Mouse (Mus musculus): ENCODE results near the gene Bicdl1. TPM values are rescaled to one million over a fixed set of nuclear protein-coding genes. Genes with fewer than 3 reads are reported as not detected.
A peak's percentile ranks its signal among the peaks of the same experiment; 100 is the strongest.
"Not testable (repeated sequence)": the region's sequence is repeated elsewhere in the genome, so short reads cannot be mapped to it uniquely, and the experiment has no call there.

Bicdl1 gene
- polyA plus RNA-seq, 1 experiment, result 143 TPM

GRCm38 (mm10) chr5:115752883-115753282, 21.5 kb upstream of the Bicdl1 start:
- peak overlapping the region; percentile 91 for H3K27ac ChIP-seq (ENCODE audit: control insufficient read depth, insufficient read depth, low read length)
- no peak for TF ChIP-seq CTCF (IDR thresholded peaks at IDR 0.05; ENCODE audit: borderline replicate concordance, control insufficient read depth, extremely low read depth, insufficient read depth, low read length, poor library complexity)
- no peak for TF ChIP-seq POLR2A (IDR thresholded peaks at IDR 0.05; ENCODE audit: control insufficient read depth, extremely low read depth, insufficient read depth, low read length, poor library complexity)
- no peak overlapping the region for H3K4me3 ChIP-seq (ENCODE audit: control insufficient read depth, insufficient read depth, low read length)
- H3K27me3 ChIP-seq (ENCODE audit: control insufficient read depth, insufficient read depth, low read length), result no peaks in the 10 kb centered on the region
- 19% methylated on average over 5 of the region's 5 CpGs for WGBS
- peaks cover 32% of the 10 kb centered on the region for H3K4me1 ChIP-seq (replicated peaks; ENCODE audit: control insufficient read depth, insufficient read depth, low read length)
- no peaks in the 10 kb centered on the region for H3K36me3 ChIP-seq (ENCODE audit: control insufficient read depth, insufficient read depth, low read length)
- no peak for DNase-seq

GRCm38 (mm10) chr5:115751916-115752315, 20.5 kb upstream of the Bicdl1 start:
- not testable (repeated sequence) for DNase-seq; H3K27me3 ChIP-seq (ENCODE audit: control insufficient read depth, insufficient read depth, low read length); H3K4me3 ChIP-seq (ENCODE audit: control insufficient read depth, insufficient read depth, low read length); H3K36me3 ChIP-seq (ENCODE audit: control insufficient read depth, insufficient read depth, low read length)
- WGBS, result 97% methylated on average over 9 of the region's 9 CpGs
- H3K27ac ChIP-seq (ENCODE audit: control insufficient read depth, insufficient read depth, low read length), result peak overlapping the region; percentile 91; the same call in 1 of the 2 replicates
- peaks cover 26% of the 10 kb centered on the region for H3K4me1 ChIP-seq (replicated peaks; ENCODE audit: control insufficient read depth, insufficient read depth, low read length)

DNA sequence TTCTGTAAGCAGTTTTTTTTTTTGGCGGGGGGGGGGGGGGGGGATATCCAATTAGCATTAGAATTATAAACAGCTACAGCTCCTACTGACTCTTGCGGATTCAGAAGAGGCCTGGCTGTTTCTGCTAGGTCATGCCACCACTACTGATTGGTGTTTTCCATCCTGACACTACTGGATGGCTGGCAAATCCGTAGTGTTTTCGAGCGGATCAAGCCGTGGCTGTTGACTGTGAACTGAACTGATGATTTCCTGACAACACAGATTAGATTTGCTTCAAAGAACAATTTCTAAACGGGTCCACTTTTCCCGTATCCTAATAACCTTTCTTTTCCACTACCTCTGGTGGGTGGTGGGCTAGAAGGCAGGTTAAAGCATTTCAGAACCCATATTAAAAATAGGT, 16.9 kb upstream of the Bicdl1 start:
- no peak for DNase-seq
- no peak for TF ChIP-seq CTCF (IDR thresholded peaks at IDR 0.05; ENCODE audit: borderline replicate concordance, control insufficient read depth, extremely low read depth, insufficient read depth, low read length, poor library complexity)
- TF ChIP-seq POLR2A (IDR thresholded peaks at IDR 0.05; ENCODE audit: control insufficient read depth, extremely low read depth, insufficient read depth, low read length, poor library complexity), result no peak
- no peaks in the 10 kb centered on the region for H3K27me3 ChIP-seq (ENCODE audit: control insufficient read depth, insufficient read depth, low read length)
- WGBS, result 90% methylated on average over 8 of the region's 8 CpGs
- H3K27ac ChIP-seq (ENCODE audit: control insufficient read depth, insufficient read depth, low read length), result no peak overlapping the region
- no peaks in the 10 kb centered on the region for H3K36me3 ChIP-seq (ENCODE audit: control insufficient read depth, insufficient read depth, low read length)
- H3K4me3 ChIP-seq (ENCODE audit: control insufficient read depth, insufficient read depth, low read length), result no peak overlapping the region
- peaks cover 7% of the 10 kb centered on the region for H3K4me1 ChIP-seq (replicated peaks; ENCODE audit: control insufficient read depth, insufficient read depth, low read length)

DNA sequence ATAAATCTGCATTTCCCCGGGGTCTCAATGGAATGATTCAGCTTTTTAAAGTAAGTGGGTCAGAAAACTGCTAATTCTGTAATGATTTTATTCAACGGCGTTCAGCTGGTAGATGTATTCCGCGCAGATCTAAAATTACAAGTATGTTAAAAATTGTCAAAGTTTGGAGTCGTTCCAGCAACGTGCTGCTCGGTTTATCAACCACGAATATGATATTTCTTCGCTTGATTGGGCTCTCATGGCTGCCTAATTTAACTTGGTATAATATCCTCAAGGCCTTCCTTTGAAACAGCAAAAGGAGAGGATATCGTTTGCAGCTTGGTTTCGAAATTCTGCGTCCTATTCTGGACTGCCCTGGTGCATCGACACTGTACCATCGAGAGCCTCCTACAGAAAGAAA, 13.9 kb upstream of the Bicdl1 start:
- Histone ChIP-seq H3K4me1 (replicated peaks; ENCODE audit: control insufficient read depth, insufficient read depth, low read length) (no peaks in the 10 kb centered on the region; the same call in 1 of the 2 replicates), H3K4me3 (ENCODE audit: control insufficient read depth, insufficient read depth, low read length) (no peak overlapping the region), H3K36me3 (ENCODE audit: control insufficient read depth, insufficient read depth, low read length) (no peaks in the 10 kb centered on the region), H3K27ac (ENCODE audit: control insufficient read depth, insufficient read depth, low read length) (no peak overlapping the region), H3K27me3 (ENCODE audit: control insufficient read depth, insufficient read depth, low read length) (no peaks in the 10 kb centered on the region)
- DNase-seq, result no peak
- TF ChIP-seq CTCF (IDR thresholded peaks at IDR 0.05; ENCODE audit: borderline replicate concordance, control insufficient read depth, extremely low read depth, insufficient read depth, low read length, poor library complexity), result no peak
- 61% methylated on average over 15 of the region's 15 CpGs for WGBS

DNA sequence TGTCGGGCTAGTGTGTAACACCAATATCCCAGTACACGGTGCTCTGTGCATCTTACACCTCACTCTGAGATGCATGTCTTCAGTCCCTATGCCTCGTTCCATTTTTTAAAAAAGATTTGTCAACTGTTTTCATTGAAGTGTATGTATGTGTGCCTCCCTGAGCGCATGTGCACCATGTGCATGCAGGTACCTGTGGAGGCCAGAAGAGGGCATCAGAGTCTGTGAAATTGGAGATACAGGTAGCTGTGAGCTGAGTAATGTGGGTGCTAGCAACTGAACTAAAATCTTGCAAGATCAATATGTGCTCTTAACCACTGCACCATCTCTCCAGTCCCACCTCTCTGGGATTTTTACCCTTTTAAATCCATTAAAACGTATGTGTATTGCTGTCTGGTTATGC, 6.6 kb upstream of the Bicdl1 start:
- Histone ChIP-seq H3K36me3 (ENCODE audit: control insufficient read depth, insufficient read depth, low read length) (no peaks in the 10 kb centered on the region), H3K27ac (ENCODE audit: control insufficient read depth, insufficient read depth, low read length) (no peak overlapping the region), H3K27me3 (ENCODE audit: control insufficient read depth, insufficient read depth, low read length) (no peaks in the 10 kb centered on the region), H3K4me3 (ENCODE audit: control insufficient read depth, insufficient read depth, low read length) (no peak overlapping the region), H3K4me1 (replicated peaks; ENCODE audit: control insufficient read depth, insufficient read depth, low read length) (no peaks in the 10 kb centered on the region; the same call in 1 of the 2 replicates)
- WGBS, result 96% methylated on average over 5 of the region's 5 CpGs
- DNase-seq, result no peak
- TF ChIP-seq POLR2A (IDR thresholded peaks at IDR 0.05; ENCODE audit: control insufficient read depth, extremely low read depth, insufficient read depth, low read length, poor library complexity) (no peak), CTCF (IDR thresholded peaks at IDR 0.05; ENCODE audit: borderline replicate concordance, control insufficient read depth, extremely low read depth, insufficient read depth, low read length, poor library complexity) (no peak)

DNA sequence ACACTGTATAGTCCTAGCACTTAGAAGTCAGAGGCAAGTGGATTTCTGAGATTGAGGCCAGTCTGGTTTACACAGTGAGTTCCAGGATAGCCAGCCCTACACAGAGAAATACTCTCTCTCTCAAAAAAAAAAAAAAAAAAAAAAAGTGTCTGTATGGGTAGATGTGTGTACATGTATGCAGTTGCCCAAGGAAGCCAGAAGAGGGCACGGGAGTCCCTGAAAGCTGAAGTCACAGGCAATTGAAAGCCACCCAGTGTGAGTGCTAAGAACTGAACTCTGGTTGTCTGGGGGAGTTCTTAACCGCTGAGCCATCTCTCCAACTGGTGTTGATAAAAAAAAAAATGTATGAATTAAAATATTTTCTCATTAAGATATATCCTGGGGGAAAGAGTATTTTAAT, 3.1 kb upstream of the Bicdl1 start:
- Histone ChIP-seq H3K4me3 (ENCODE audit: control insufficient read depth, insufficient read depth, low read length) (no peak overlapping the region), H3K27ac (ENCODE audit: control insufficient read depth, insufficient read depth, low read length) (no peak overlapping the region), H3K36me3 (ENCODE audit: control insufficient read depth, insufficient read depth, low read length) (no peaks in the 10 kb centered on the region), H3K27me3 (ENCODE audit: control insufficient read depth, insufficient read depth, low read length) (no peaks in the 10 kb centered on the region), H3K4me1 (replicated peaks; ENCODE audit: control insufficient read depth, insufficient read depth, low read length) (peaks cover 13% of the 10 kb centered on the region)
- TF ChIP-seq POLR2A (IDR thresholded peaks at IDR 0.05; ENCODE audit: control insufficient read depth, extremely low read depth, insufficient read depth, low read length, poor library complexity), result no peak
- TF ChIP-seq CTCF (IDR thresholded peaks at IDR 0.05; ENCODE audit: borderline replicate concordance, control insufficient read depth, extremely low read depth, insufficient read depth, low read length, poor library complexity), result no peak
- DNase-seq, result no peak
- WGBS, result 93% methylated on average over 2 of the region's 2 CpGs

GRCm38 (mm10) chr5:115732849-115733216, 1.4 kb upstream of the Bicdl1 start:
- Histone ChIP-seq H3K36me3 (ENCODE audit: control insufficient read depth, insufficient read depth, low read length) (no peaks in the 10 kb centered on the region), H3K27me3 (ENCODE audit: control insufficient read depth, insufficient read depth, low read length) (no peaks in the 10 kb centered on the region), H3K27ac (ENCODE audit: control insufficient read depth, insufficient read depth, low read length) (peak overlapping the region; percentile 55; the same call in 1 of the 2 replicates), H3K4me1 (replicated peaks; ENCODE audit: control insufficient read depth, insufficient read depth, low read length) (peaks cover 14% of the 10 kb centered on the region), H3K4me3 (ENCODE audit: control insufficient read depth, insufficient read depth, low read length) (peak overlapping the region; percentile 59)
- 1% methylated on average over 9 of the region's 9 CpGs for WGBS
- TF ChIP-seq CTCF (IDR thresholded peaks at IDR 0.05; ENCODE audit: borderline replicate concordance, control insufficient read depth, extremely low read depth, insufficient read depth, low read length, poor library complexity), result no peak; the same call in 1 of the 2 replicates
- TF ChIP-seq POLR2A (IDR thresholded peaks at IDR 0.05; ENCODE audit: control insufficient read depth, extremely low read depth, insufficient read depth, low read length, poor library complexity), result no peak
- no peak for DNase-seq

Data from thymus, adult 2 months (tissue).